Mouse (Mus musculus): ENCODE results near the gene Ptpru.

DNA sequence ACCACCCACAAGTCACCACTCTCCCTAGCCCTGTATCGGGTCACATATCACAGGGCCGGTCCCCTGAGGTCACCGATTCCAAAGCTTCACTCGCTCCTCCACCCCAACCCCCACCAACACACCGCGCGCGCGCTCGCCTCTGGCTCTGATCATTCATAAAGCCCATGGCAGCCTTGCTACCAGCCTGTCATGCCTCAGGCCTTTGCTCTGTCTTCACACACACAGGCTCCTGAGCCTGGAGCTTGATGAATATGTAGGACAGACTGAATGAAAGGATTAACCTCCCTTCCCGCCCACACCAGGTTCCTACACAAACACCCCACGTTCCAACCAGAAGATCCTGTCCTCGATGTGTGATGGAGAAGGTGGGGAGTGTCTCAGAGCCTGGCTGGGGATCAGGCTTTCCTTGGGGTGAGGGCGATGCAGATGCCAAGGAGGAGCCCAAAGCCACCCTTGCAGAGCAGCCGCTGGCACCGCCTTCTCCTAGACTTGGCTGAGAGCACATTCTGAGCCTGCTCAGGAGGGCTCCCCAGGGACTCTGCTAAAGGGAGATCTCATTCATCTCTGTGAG, 16.8 kb downstream of the Ptpru start:
- TF ChIP-seq POLR2A (IDR thresholded peaks at IDR 0.05; ENCODE audit: insufficient read length, low read depth) (no peak), MAX (IDR thresholded peaks at IDR 0.05; ENCODE audit: low read depth) (no peak), MYOG (IDR thresholded peaks at IDR 0.05; ENCODE audit: control insufficient read depth in 1 of 3, insufficient read depth in 1 of 3, insufficient read length in 2 of 3, low read depth in 2 of 3) (no peak), E2F4 (IDR thresholded peaks at IDR 0.05; ENCODE audit: insufficient read depth) (no peak), REST (IDR thresholded peaks at IDR 0.05; ENCODE audit: insufficient read depth, insufficient read length) (no peak), SRF (IDR thresholded peaks at IDR 0.05; ENCODE audit: control insufficient read depth, insufficient read length, low read depth) (no peak), MYOD1 (IDR thresholded peaks at IDR 0.05; ENCODE audit: control insufficient read depth in 1 of 3, insufficient read length in 2 of 3, low read depth in 2 of 3) (no peak), TCF12 (IDR thresholded peaks at IDR 0.05; ENCODE audit: insufficient read depth, poor library complexity, severe bottlenecking) (no peak), TCF3 (IDR thresholded peaks at IDR 0.05; ENCODE audit: insufficient read length, low read depth) (no peak), CEBPB (IDR thresholded peaks at IDR 0.05; ENCODE audit: insufficient read depth, poor library complexity, severe bottlenecking) (no peak), USF1 (IDR thresholded peaks at IDR 0.05; ENCODE audit: low read depth) (no peak)

Data from myocyte (in vitro differentiated cells).